Mouse (Mus musculus) midbrain, embryonic 15.5 days (tissue): Measurements from ENCODE around the gene Lars2. TPM values are rescaled to one million over a fixed set of nuclear protein-coding genes. Genes with fewer than 3 reads are reported as not detected.
A peak's percentile ranks its signal among the peaks of the same experiment; 100 is the strongest.

Experiments
- ATAC-seq: fragments of 200-750 bp; cut with Nextera tagmentation; replicated peaks from 2 replicates; pipeline ENCODE4 v1.8.0; 2017; ENCODE audit warnings: moderate TSS enrichment
- H3K27ac ChIP-seq: fragments of 300-500 bp; sonication (generic); 2 replicates; pipeline ENCODE4 v1.5.1; 2015; ENCODE audit warnings: mild to moderate bottlenecking, inconsistent platforms
- H3K27me3 ChIP-seq: fragments of 300-500 bp; sonication (generic); replicated peaks from 2 replicates; pipeline ENCODE4 v1.6.1; 2015; ENCODE audit warnings: inconsistent platforms
- H3K36me3 ChIP-seq: fragments of 300-500 bp; sonication (generic); replicated peaks from 2 replicates; pipeline ENCODE4 v1.6.1; 2015; ENCODE audit warnings: inconsistent platforms
- H3K4me1 ChIP-seq: fragments of 300-500 bp; sonication (generic); 2 replicates; pipeline ENCODE4 v1.6.1; 2015; ENCODE audit warnings: inconsistent platforms
- H3K4me2 ChIP-seq: fragments of 300-500 bp; sonication (generic); 2 replicates; pipeline ENCODE4 v1.6.1; 2015; ENCODE audit warnings: inconsistent platforms, mild to moderate bottlenecking, moderate library complexity
- H3K4me3 ChIP-seq: fragments of 300-500 bp; sonication (generic); 2 replicates; pipeline ENCODE4 v1.5.1; 2015; ENCODE audit warnings: mild to moderate bottlenecking, inconsistent platforms
- H3K9ac ChIP-seq: fragments of 300-500 bp; sonication (generic); 2 replicates; pipeline ENCODE4 v1.6.1; 2015; ENCODE audit warnings: mild to moderate bottlenecking, inconsistent platforms
- H3K9me3 ChIP-seq: fragments of 300-500 bp; sonication (generic); 2 replicates; pipeline ENCODE4 v1.6.1; 2016; ENCODE audit warnings: inconsistent platforms
- WGBS: fragments of 180-500 bp; shearing (Covaris S2); methylation state at CpG from one replicate; pipeline ENCODE4 v1.1.7; 2015; ENCODE audit warnings: mixed read lengths; 5-methylcytosine and 5-hydroxymethylcytosine counted together
- polyA plus RNA-seq: library from polyadenylated mRNA; unstranded; fragments of >200 nt; fragmentation: Nextera tagmentation; extraction: Ambion mirVana; gene quantifications from 2 replicates; pipeline ENCODE4 v1.2.1, GENCODE M21; 2015

The Lars2 gene
- polyA plus RNA-seq, 1 experiment from 2014 or later: 819 TPM

- no peaks in the 10 kb centered on the region for H3K4me1 ChIP-seq
- no peaks in the 10 kb centered on the region for H3K27me3 ChIP-seq
- 60% methylated on average over 2 of the region's 2 CpGs for WGBS
- H3K4me2 ChIP-seq: no peak overlapping the region
- H3K36me3 ChIP-seq: no peaks in the 10 kb centered on the region
- H3K9ac ChIP-seq: no peak overlapping the region
- H3K4me3 ChIP-seq: no peak overlapping the region
- peaks cover 3% of the 10 kb centered on the region for H3K9me3 ChIP-seq
- no peak for ATAC-seq
- H3K27ac ChIP-seq: no peak overlapping the region
Measured at GRCm38 (mm10) chr9:123457603-123458002, 90.9 kb downstream of the Lars2 start.

DNA sequence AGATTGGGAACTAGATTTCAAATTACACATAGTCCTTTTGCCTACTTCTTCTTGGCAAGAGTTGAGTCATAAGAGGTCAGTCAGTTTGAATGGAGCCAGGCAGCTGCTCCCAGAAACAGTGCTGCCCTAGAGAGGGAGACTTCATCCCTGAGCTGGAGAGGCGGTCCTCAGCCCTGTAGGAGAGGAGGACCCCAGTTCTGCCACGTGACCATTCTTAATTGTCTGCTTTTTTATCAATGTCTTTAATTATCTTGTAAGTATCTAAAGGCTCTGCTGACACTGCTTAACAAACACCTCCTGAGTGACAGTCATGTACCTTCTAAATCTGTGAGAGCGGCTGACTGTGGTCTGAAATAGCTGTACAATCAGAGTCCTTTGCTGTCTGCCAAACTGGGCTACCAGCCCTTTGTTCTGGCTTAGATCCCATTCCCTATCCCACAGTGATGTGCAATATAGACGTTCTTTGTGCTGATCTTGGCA is 100.5 kb downstream of the Lars2 start:
- no peaks in the 10 kb centered on the region for H3K36me3 ChIP-seq
- no peak overlapping the region for H3K4me3 ChIP-seq
- WGBS: 59% methylated on average over 4 of the region's 4 CpGs
- H3K27me3 ChIP-seq: no peaks in the 10 kb centered on the region
- no peaks in the 10 kb centered on the region for H3K9me3 ChIP-seq
- H3K4me1 ChIP-seq: no peaks in the 10 kb centered on the region
- no peak overlapping the region for H3K4me2 ChIP-seq
- no peak overlapping the region for H3K9ac ChIP-seq
- no peak overlapping the region for H3K27ac ChIP-seq
- 0 out of 2 replicates have a peak, but pooled peaks have one; percentile 33 for ATAC-seq

- H3K4me1 ChIP-seq: no peaks in the 10 kb centered on the region
- no peak overlapping the region for H3K9ac ChIP-seq
- no peak overlapping the region for H3K4me2 ChIP-seq
- no peak overlapping the region for H3K4me3 ChIP-seq
- H3K9me3 ChIP-seq: no peaks in the 10 kb centered on the region
- no peaks in the 10 kb centered on the region for H3K27me3 ChIP-seq
- no peaks in the 10 kb centered on the region for H3K36me3 ChIP-seq
- ATAC-seq: no peak
- 69% methylated on average over 5 of the region's 5 CpGs for WGBS
- H3K27ac ChIP-seq: no peak overlapping the region
Measured at GRCm38 (mm10) chr9:123468406-123469085, 101.8 kb downstream of the Lars2 start.

- Histone ChIP-seq H3K36me3 (no peaks in the 10 kb centered on the region), H3K27ac (no peak overlapping the region), H3K9ac (no peak overlapping the region), H3K4me3 (no peak overlapping the region), H3K27me3 (no peaks in the 10 kb centered on the region), H3K4me1 (no peaks in the 10 kb centered on the region), H3K4me2 (no peak overlapping the region), H3K9me3 (no peaks in the 10 kb centered on the region)
- no peak for ATAC-seq
Measured at GRCm38 (mm10) chr9:123469087-123469486, 102.4 kb downstream of the Lars2 start.

DNA sequence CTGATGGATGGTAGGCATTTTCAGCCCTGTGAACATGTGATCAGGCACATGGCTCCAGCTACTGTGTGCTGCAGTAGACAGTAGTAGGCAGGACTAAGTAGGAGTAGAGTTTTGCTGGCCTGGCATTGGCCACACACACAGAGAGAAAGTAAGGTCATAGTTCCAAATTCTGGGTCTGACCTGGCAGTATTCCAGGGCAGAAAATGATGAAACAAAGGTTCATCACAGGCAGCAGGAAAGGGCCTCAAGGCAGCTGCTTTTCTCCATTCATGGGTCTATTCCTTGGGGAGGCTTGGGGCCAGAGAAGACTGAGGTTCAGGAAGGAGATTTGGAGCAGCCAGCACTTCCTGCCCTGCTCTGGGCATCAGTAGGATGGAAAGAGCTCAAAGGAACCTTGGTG is 106.7 kb downstream of the Lars2 start:
- Histone ChIP-seq H3K9me3 (no peaks in the 10 kb centered on the region), H3K27me3 (no peaks in the 10 kb centered on the region), H3K4me2 (no peak overlapping the region), H3K9ac (no peak overlapping the region), H3K4me3 (no peak overlapping the region), H3K36me3 (no peaks in the 10 kb centered on the region), H3K27ac (no peak overlapping the region), H3K4me1 (peaks cover 5% of the 10 kb centered on the region; the same call in 1 of the 2 replicates)
- no peak for ATAC-seq

GRCm38 (mm10) chr9:123475569-123475968 is 108.8 kb downstream of the Lars2 start:
- H3K27me3 ChIP-seq: 0 out of 2 replicates have a peak, but pooled peaks cover 3% of the 10 kb centered on the region
- no peak overlapping the region for H3K9ac ChIP-seq
- peaks cover 18% of the 10 kb centered on the region for H3K4me1 ChIP-seq
- 66% methylated on average over 1 of the region's 1 CpGs for WGBS
- no peak overlapping the region for H3K4me2 ChIP-seq
- ATAC-seq: no peak
- H3K4me3 ChIP-seq: no peak overlapping the region
- no peaks in the 10 kb centered on the region for H3K36me3 ChIP-seq
- no peak overlapping the region for H3K27ac ChIP-seq
- H3K9me3 ChIP-seq: no peaks in the 10 kb centered on the region

DNA sequence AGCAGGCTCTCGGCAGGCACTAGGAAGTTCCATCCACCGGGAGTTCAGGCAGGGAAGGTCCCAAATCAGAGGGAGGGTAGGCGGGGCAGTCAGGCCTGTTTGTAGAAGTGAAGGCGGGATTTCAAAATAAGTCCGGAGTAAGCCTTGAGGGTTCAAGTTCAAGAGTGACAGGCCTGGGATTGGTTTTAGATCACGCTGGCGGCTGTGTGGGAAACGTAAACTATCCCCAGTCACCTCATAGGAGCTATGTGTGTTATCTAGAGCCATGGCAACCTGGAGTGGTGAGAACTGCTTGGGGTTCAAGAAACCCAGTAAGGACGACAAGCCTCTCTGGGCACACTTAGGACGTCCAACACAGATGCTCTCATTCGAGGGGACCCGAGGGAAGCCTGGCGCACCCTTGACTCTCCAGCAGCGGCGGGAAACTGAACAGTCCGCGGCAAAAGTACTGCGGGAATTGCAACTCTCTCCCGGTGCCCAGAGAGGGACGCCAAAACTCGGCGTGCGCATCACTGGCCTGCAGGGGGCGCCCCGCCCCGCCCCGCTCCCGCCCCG is 111.4 kb downstream of the Lars2 start:
- peaks cover 18% of the 10 kb centered on the region for H3K4me1 ChIP-seq
- WGBS: under 1% methylated on average over 23 of the region's 29 CpGs
- 0 out of 2 replicates have a peak, but pooled peaks cover 3% of the 10 kb centered on the region for H3K27me3 ChIP-seq
- no peak overlapping the region for H3K9ac ChIP-seq
- peak; percentile 78 for ATAC-seq
- H3K4me2 ChIP-seq: peak overlapping the region; percentile 75
- no peak overlapping the region for H3K27ac ChIP-seq
- no peaks in the 10 kb centered on the region for H3K36me3 ChIP-seq
- H3K9me3 ChIP-seq: no peaks in the 10 kb centered on the region
- H3K4me3 ChIP-seq: peak overlapping the region; percentile 56

DNA sequence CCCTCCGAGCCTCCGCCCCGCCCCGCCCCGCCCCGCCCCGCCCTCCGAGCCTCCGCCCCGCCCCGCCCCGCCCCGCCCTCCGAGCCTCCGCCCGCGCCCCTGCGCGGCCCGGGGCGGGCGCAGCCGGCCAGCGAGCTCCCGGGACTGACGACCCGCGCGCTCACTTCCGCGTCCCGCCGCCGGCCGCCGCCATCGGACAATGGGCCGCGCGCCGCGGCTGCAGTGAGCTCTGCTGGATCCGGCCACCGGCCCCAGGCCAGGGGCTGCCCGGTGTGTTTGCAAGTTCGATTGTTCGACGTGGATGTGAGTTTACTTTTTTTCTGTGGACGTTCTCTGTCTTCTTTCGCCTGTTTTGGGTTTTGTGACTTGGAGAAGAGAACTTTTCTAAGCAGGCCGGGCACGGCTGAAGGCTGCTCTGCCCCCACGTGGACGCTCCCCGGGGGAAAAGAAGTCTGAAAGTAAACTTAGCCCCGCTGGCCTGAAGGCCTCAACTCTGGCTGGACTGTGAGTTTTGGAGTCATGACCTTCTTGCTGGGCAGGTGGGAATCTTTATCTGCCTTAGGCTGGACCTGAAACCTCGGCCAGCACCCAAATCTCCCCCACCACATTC is 112.0 kb downstream of the Lars2 start, which contains the start of gene Limd1:
Limd1 (plus strand) TSS at position 121 of the 610 bp plus-strand sequence.
- 0 out of 2 replicates have a peak, but pooled peaks cover 3% of the 10 kb centered on the region for H3K27me3 ChIP-seq
- H3K4me3 ChIP-seq: peak within 1 kb of the TSS; percentile 56
- 0 out of 2 replicates have a peak within 1 kb of the TSS, but pooled peaks have one; percentile 48 for H3K27ac ChIP-seq
- no peaks in the 10 kb centered on the region for H3K9me3 ChIP-seq
- no peaks in the 10 kb centered on the region for H3K36me3 ChIP-seq
- peak within 1 kb of the TSS; percentile 50 for H3K9ac ChIP-seq
- under 1% methylated on average over 40 of the region's 57 CpGs for WGBS
- peak within 1 kb of the TSS; percentile 75 for H3K4me2 ChIP-seq
- H3K4me1 ChIP-seq: peaks cover 18% of the 10 kb centered on the region
- peak; percentile 82 for ATAC-seq

- H3K4me2 ChIP-seq: peak overlapping the region; percentile 75
- peak overlapping the region; percentile 50 for H3K9ac ChIP-seq
- peaks cover 18% of the 10 kb centered on the region for H3K4me1 ChIP-seq
- H3K4me3 ChIP-seq: peak overlapping the region; percentile 56
- H3K27me3 ChIP-seq: 0 out of 2 replicates have a peak, but pooled peaks cover 3% of the 10 kb centered on the region
- H3K36me3 ChIP-seq: no peaks in the 10 kb centered on the region
- peak; percentile 57; the same call in 1 of the 2 replicates for ATAC-seq
- H3K27ac ChIP-seq: no peak overlapping the region
- H3K9me3 ChIP-seq: no peaks in the 10 kb centered on the region
- 17% methylated on average over 17 of the region's 17 CpGs for WGBS
Measured at GRCm38 (mm10) chr9:123479196-123479669, 112.5 kb downstream of the Lars2 start.

GRCm38 (mm10) chr9:123479876-123480252 is 113.1 kb downstream of the Lars2 start:
- H3K4me2 ChIP-seq: peak overlapping the region; percentile 75
- H3K27me3 ChIP-seq: 0 out of 2 replicates have a peak, but pooled peaks cover 3% of the 10 kb centered on the region
- no peak for ATAC-seq
- H3K4me1 ChIP-seq: peaks cover 18% of the 10 kb centered on the region
- no peak overlapping the region for H3K27ac ChIP-seq
- WGBS: 92% methylated on average over 8 of the region's 8 CpGs
- no peaks in the 10 kb centered on the region for H3K36me3 ChIP-seq
- H3K9ac ChIP-seq: no peak overlapping the region
- no peaks in the 10 kb centered on the region for H3K9me3 ChIP-seq
- peak overlapping the region; percentile 56; the same call in 1 of the 2 replicates for H3K4me3 ChIP-seq

- Histone ChIP-seq H3K27me3 (0 out of 2 replicates have a peak, but pooled peaks cover 3% of the 10 kb centered on the region), H3K4me3 (no peak overlapping the region), H3K4me2 (peak overlapping the region; percentile 75), H3K27ac (no peak overlapping the region), H3K9ac (no peak overlapping the region), H3K4me1 (peaks cover 18% of the 10 kb centered on the region), H3K9me3 (no peaks in the 10 kb centered on the region), H3K36me3 (no peaks in the 10 kb centered on the region)
- WGBS: 84% methylated on average over 18 of the region's 18 CpGs
- ATAC-seq: no peak
Measured at GRCm38 (mm10) chr9:123480253-123480921, 113.7 kb downstream of the Lars2 start.

DNA sequence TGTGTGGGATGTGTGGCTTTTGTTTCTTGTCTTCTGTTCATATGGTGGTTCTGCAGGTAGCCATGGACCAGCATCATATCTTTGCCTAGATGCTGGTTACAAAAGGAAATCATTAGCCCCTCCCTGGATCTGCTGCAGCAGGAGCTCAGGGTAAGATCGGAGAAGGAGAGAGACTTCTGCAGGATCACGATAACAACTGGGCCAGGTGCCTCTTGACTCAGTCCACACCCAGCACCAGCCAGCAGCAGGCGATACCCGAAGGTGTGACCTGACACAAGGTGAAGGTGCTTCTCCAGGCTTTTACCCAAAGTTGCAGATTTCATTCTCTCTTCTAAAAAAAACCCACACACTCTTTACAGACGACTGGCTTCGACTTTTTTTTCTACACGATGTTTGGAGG is 114.4 kb downstream of the Lars2 start:
- 79% methylated on average over 7 of the region's 7 CpGs for WGBS
- Histone ChIP-seq H3K4me3 (no peak overlapping the region), H3K4me1 (peaks cover 18% of the 10 kb centered on the region), H3K36me3 (no peaks in the 10 kb centered on the region), H3K9me3 (no peaks in the 10 kb centered on the region), H3K27ac (no peak overlapping the region), H3K27me3 (0 out of 2 replicates have a peak, but pooled peaks cover 3% of the 10 kb centered on the region), H3K9ac (no peak overlapping the region), H3K4me2 (peak overlapping the region; percentile 0; the same call in 1 of the 2 replicates)
- ATAC-seq: no peak
